9 mouse cellular contexts compared by ENCODE assay signal in genomic region chr6:84578928-84579327, GRCm38 (mm10). TPM values are rescaled to one million over a fixed set of nuclear protein-coding genes. Genes with fewer than 3 reads are reported as not detected.
A peak's percentile ranks its signal among the peaks of the same experiment; 100 is the strongest.
DNase-seq lines count a peak whose midpoint lies in the region; ATAC-seq and TF ChIP-seq lines count a peak whose summit lies in the region.
"Had no signal": no experiment of that assay in that cellular context is flagged by ENCODE, and none has a peak within 500 bp of the region (broad histone marks: within the 10 kb centered on the region; RNA-seq: fewer than 3 reads in every experiment).

No protein-coding gene starts in this region.

- no peaks in the 10 kb centered on the region for H3K9me3 ChIP-seq in lung, postnatal 0 days (ENCODE audit: low read length)
- H3K9me3 ChIP-seq: embryonic facial prominence, embryonic 15.5 days had no signal

- 17% methylated on average over 5 of the region's 5 CpGs for WGBS in cerebellum, adult 2 months
- WGBS in lung, postnatal 0 days: 16% methylated on average over 5 of the region's 5 CpGs

- 0 out of 2 replicates have a peak, but pooled peaks cover 1% of the 10 kb centered on the region for H3K27me3 ChIP-seq in cerebellum, adult 2 months (ENCODE audit: control insufficient read depth, insufficient read depth, low read length)
- H3K27me3 ChIP-seq in lung, postnatal 0 days (replicated peaks; ENCODE audit: insufficient read depth, low read length): 0 out of 2 replicates have a peak, but pooled peaks cover 10% of the 10 kb centered on the region

- no peak for TF ChIP-seq EP300 in lung, postnatal 0 days (IDR thresholded peaks at IDR 0.05)

- no peak overlapping the region for H3K4me3 ChIP-seq in cerebellum, adult 2 months (replicated peaks; ENCODE audit: insufficient read depth, low read depth, low read length)
- no peak overlapping the region for H3K4me3 ChIP-seq in layer of hippocampus, adult 2 months
- H3K4me3 ChIP-seq in lung, postnatal 0 days (ENCODE audit: low read depth, low read length): no peak overlapping the region
- H3K4me3 ChIP-seq: embryonic facial prominence, embryonic 15.5 days had no signal

- H3K27ac ChIP-seq in cerebellum, adult 2 months (ENCODE audit: insufficient read depth, low read length): no peak overlapping the region
- H3K27ac ChIP-seq in layer of hippocampus, adult 2 months: no peak overlapping the region
- no peak overlapping the region for H3K27ac ChIP-seq in lung, postnatal 0 days (ENCODE audit: low read length)
- H3K27ac ChIP-seq: embryonic facial prominence, embryonic 15.5 days had no signal

- ATAC-seq in lung, postnatal 0 days: no peak

- peak in 1 of 2 experiments; percentile 45 for DNase-seq in cerebellum, adult 2 months
- no peak for DNase-seq in cerebellum, adult 9-11 months
- DNase-seq in layer of hippocampus, adult 2 months (ENCODE audit: low spot score in 2 of 2): peak in 1 of 2 experiments; percentile 40
- no peak for DNase-seq in layer of hippocampus, postnatal 10 days (ENCODE audit: low spot score in 2 of 2)
- DNase-seq in ZHBTc4 (ENCODE audit: low read depth, low spot score): peak; percentile 59
- peak; percentile 52 for DNase-seq in lung, postnatal 0 days (ENCODE audit: low spot score)
- DNase-seq in urinary bladder, adult 18-20 months (ENCODE audit: low spot score in 2 of 2): no peak
- no peak for DNase-seq in right cerebral cortex, postnatal 14 days

- H3K36me3 ChIP-seq in lung, postnatal 0 days (ENCODE audit: insufficient read depth, low read length): no peaks in the 10 kb centered on the region

- no peak overlapping the region for H3K4me2 ChIP-seq in lung, postnatal 0 days (replicated peaks; ENCODE audit: low read depth, low read length)
- H3K4me2 ChIP-seq: embryonic facial prominence, embryonic 15.5 days had no signal

- TF ChIP-seq POLR2A in cerebellum, adult 2 months (IDR thresholded peaks at IDR 0.05; ENCODE audit: borderline replicate concordance, insufficient read depth, low read length): no peak

- H3K9ac ChIP-seq in lung, postnatal 0 days (replicated peaks; ENCODE audit: low read depth): no peak overlapping the region
- H3K9ac ChIP-seq: embryonic facial prominence, embryonic 15.5 days had no signal

- 0 out of 2 replicates have a peak, but pooled peaks cover 3% of the 10 kb centered on the region for H3K4me1 ChIP-seq in cerebellum, adult 2 months (ENCODE audit: control insufficient read depth, insufficient read depth, low read length)
- H3K4me1 ChIP-seq in lung, postnatal 0 days (ENCODE audit: insufficient read depth, low read depth, low read length): peaks cover 13% of the 10 kb centered on the region; the same call in 1 of the 2 replicates

- TF ChIP-seq CTCF in cerebellum, adult 2 months (IDR thresholded peaks at IDR 0.05; ENCODE audit: borderline replicate concordance, insufficient read depth, low read depth, low read length): peak; percentile 70; the same call in 1 of the 2 replicates
- TF ChIP-seq CTCF in layer of hippocampus, adult 2 months (conservative IDR thresholded peaks at IDR 0.05): peak; percentile 81
- peak; percentile 81 for TF ChIP-seq CTCF in lung, postnatal 0 days (IDR thresholded peaks at IDR 0.05)

RNA-seq across cellular contexts. Expression of gene Cyp26b1, which starts 14.8 kb away (rescaled TPM):
- 13.6 and 14.5 TPM in 2 replicates for polyA plus RNA-seq in cerebellum, adult 2 months (2012; rRNA removed)
- total RNA-seq in layer of hippocampus, adult 2 months (2021): 10 to 100 TPM in 1 of 2 experiments, 1 to 10 TPM in 1; 9.4 to 10.3 TPM
- total RNA-seq in layer of hippocampus, postnatal 10 days (2021): 10 to 100 TPM; 30.9 to 31.0 TPM
- 2.6 and 7.7 TPM in 2 replicates for polyA plus RNA-seq in lung, postnatal 0 days (2015; fragmentation: Nextera tagmentation; extraction: Ambion mirVana)

Comparison
In these comparisons a context has a peak if more than half of its experiments do, and no peak if none do; other contexts are left out.
1. DNase-seq: peak in ZHBTc4 (single experiment) and lung, postnatal 0 days (single experiment); none in cerebellum, adult 9-11 months (single experiment), layer of hippocampus, postnatal 10 days (0 of 2), urinary bladder, adult 18-20 months (0 of 2) and right cerebral cortex, postnatal 14 days (single experiment).
2. Peak in every context shown above with its lines, with median percentiles within 50 percentile points of each other: CTCF ChIP-seq.